ENCODE assay signal across 8 mouse cellular contexts in the genomic region with DNA sequence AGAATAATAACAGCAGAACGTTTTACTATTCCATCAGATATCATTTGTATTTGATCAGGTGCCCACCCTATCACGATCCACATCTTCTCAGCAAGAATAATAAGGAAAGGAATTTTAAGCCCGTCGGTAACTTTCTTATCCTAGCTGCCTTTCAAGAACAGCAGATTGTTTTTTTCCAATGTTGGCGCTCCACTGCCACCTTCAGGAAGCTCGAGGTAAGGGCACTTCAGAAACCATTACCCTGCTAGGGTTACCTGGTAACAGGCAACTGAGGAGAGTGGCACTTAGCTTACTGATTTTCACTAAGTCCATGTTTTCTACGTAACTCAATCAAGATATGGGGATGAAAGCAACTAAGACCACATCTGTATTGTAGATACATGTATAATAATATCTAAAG.
DNase-seq lines count a peak whose midpoint lies in the region; ATAC-seq lines count a peak whose summit lies in the region.

No protein-coding gene starts in this region.

- no peaks in the 10 kb centered on the region for H3K36me3 ChIP-seq in midbrain, embryonic 11.5 days (ENCODE audit: control insufficient read depth, insufficient read depth, low read length)
- no peaks in the 10 kb centered on the region for H3K36me3 ChIP-seq in midbrain, embryonic 10.5 days

- H3K4me1 ChIP-seq in midbrain, embryonic 11.5 days (ENCODE audit: control insufficient read depth, insufficient read depth, low read length), result no peaks in the 10 kb centered on the region
- H3K4me1 ChIP-seq in midbrain, embryonic 10.5 days, result peaks cover 4% of the 10 kb centered on the region; the same call in 1 of the 2 replicates

- ATAC-seq in midbrain, embryonic 11.5 days (ENCODE audit: low FRiP score), result no peak
- peak; percentile 88 for ATAC-seq in common myeloid progenitor, adult 5-6 weeks (replicated peaks; ENCODE audit: low read depth, poor library complexity, severe bottlenecking)

- H3K27me3 ChIP-seq in midbrain, embryonic 11.5 days (ENCODE audit: control insufficient read depth, insufficient read depth, low read length), result no peaks in the 10 kb centered on the region
- H3K27me3 ChIP-seq in midbrain, embryonic 10.5 days (ENCODE audit: low read depth, poor library complexity, severe bottlenecking), result no peaks in the 10 kb centered on the region

- no peak overlapping the region for H3K27ac ChIP-seq in midbrain, embryonic 11.5 days (ENCODE audit: low read depth, low read length)
- H3K27ac ChIP-seq in midbrain, embryonic 10.5 days (replicated peaks), result no peak overlapping the region

- no peak overlapping the region for H3K9ac ChIP-seq in midbrain, embryonic 11.5 days (ENCODE audit: low read length)

- WGBS in midbrain, embryonic 11.5 days, result 29% methylated on average over 7 of the region's 7 CpGs
- 28% methylated on average over 7 of the region's 7 CpGs for WGBS in midbrain, embryonic 10.5 days

- H3K4me2 ChIP-seq in midbrain, embryonic 11.5 days, result no peak overlapping the region

- H3K9me3 ChIP-seq in midbrain, embryonic 11.5 days (ENCODE audit: control insufficient read depth, low read length), result no peaks in the 10 kb centered on the region
- H3K9me3 ChIP-seq in midbrain, embryonic 10.5 days (replicated peaks), result no peaks in the 10 kb centered on the region

- DNase-seq in cerebellum, postnatal 25 days, result peak; percentile 34 to 60
- DNase-seq in cerebellum, adult 9-10 months, result no peak
- peak; percentile 90 for DNase-seq in midbrain, embryonic 11.5 days (ENCODE audit: low spot score, missing footprints)
- no peak for DNase-seq in midbrain, embryonic 10.5 days (ENCODE audit: low spot score)
- DNase-seq in kidney, adult 9 months, result peak; percentile 60
- no peak for DNase-seq in ovary, postnatal 14 days (ENCODE audit: low spot score)
- no peak for DNase-seq in ovary, postnatal 36 days (ENCODE audit: low spot score)

- H3K4me3 ChIP-seq in midbrain, embryonic 11.5 days (ENCODE audit: low read depth, low read length), result no peak overlapping the region
- no peak overlapping the region for H3K4me3 ChIP-seq in midbrain, embryonic 10.5 days

Comparison
In these comparisons a context has a peak if more than half of its experiments do, and no peak if none do; other contexts are left out.
1. DNase-seq: peak in cerebellum, postnatal 25 days (2 of 2), midbrain, embryonic 11.5 days (single experiment) and kidney, adult 9 months (single experiment); none in cerebellum, adult 9-10 months (single experiment), midbrain, embryonic 10.5 days (single experiment), ovary, postnatal 14 days (single experiment) and ovary, postnatal 36 days (single experiment).